Mouse (Mus musculus) heart, postnatal 0 days (tissue): ENCODE results near the gene Gm10681.
"Not testable (repeated sequence)": the region's sequence is repeated elsewhere in the genome, so short reads cannot be mapped to it uniquely, and the experiment has no call there.

Experiments used
- CTCF ChIP-seq: IDR thresholded peaks from 2 replicates; pipeline ENCODE4 v1.5.1; 2016; ENCODE audit warnings: antibody characterized with exemption, control low read depth, low read depth
- EP300 ChIP-seq: IDR thresholded peaks from 2 replicates; pipeline ENCODE4 v1.6.1; 2016; ENCODE audit warnings: antibody characterized with exemption, low read depth

DNA sequence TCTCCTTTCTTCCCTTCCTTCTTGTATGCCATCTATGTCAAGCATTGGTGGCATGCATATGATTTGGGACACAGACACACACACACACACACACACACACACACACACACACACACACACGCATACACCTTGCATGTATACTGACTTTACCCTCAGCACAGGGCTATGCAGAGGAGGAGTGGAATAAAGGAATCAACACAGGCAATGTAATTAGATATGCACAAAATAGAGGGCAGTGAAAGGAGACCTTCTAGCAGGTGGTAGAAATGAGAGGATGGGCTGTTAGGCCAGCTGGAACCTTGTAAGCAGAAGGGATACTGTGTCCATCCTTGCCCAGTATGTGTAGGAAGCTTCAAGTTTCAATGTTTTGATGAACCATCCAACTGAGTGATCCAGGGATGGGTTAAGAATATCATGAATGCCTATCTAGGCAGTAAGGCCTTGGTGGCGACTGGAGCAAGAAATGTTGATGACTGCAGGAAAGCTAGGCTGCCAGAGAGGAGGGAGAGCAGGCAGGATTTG is 25.9 kb upstream of the Gm10681 start:
- TF ChIP-seq CTCF, EP300: not testable (repeated sequence)
